Mouse (Mus musculus) liver, embryonic 12.5 days (tissue): ENCODE measurements around the gene Fam219a. TPM values are rescaled to one million over a fixed set of nuclear protein-coding genes. Genes with fewer than 3 reads are reported as not detected.

ENCODE experiments used
- ATAC-seq: fragments of 200-750 bp; cut with Nextera tagmentation; 2 replicates; pipeline ENCODE4 v1.8.0; 2017; ENCODE audit warnings: moderate number of reproducible peaks, mild to moderate bottlenecking, moderate library complexity
- H3K27ac ChIP-seq: fragments of 300-500 bp; sonication (generic); 2 replicates; pipeline ENCODE4 v1.5.1; 2016; ENCODE audit warnings: mild to moderate bottlenecking
- H3K27me3 ChIP-seq: fragments of 300-500 bp; sonication (generic); replicated peaks from 2 replicates; pipeline ENCODE4 v1.6.1; 2016; ENCODE audit warnings: mild to moderate bottlenecking, moderate library complexity
- H3K36me3 ChIP-seq: fragments of 300-500 bp; sonication (generic); 2 replicates; pipeline ENCODE4 v1.6.1; 2016; ENCODE audit warnings: mild to moderate bottlenecking, moderate library complexity
- H3K4me1 ChIP-seq: fragments of 300-500 bp; sonication (generic); 2 replicates; pipeline ENCODE4 v1.6.1; 2016
- H3K4me2 ChIP-seq: fragments of 300-500 bp; sonication (generic); 2 replicates; pipeline ENCODE4 v1.6.1; 2016; ENCODE audit warnings: mild to moderate bottlenecking, moderate library complexity
- H3K4me3 ChIP-seq: fragments of 300-500 bp; sonication (generic); 2 replicates; pipeline ENCODE4 v1.5.1; 2016; ENCODE audit warnings: mild to moderate bottlenecking, moderate library complexity
- H3K9ac ChIP-seq: fragments of 300-500 bp; sonication (generic); 2 replicates; pipeline ENCODE4 v1.6.1; 2016; ENCODE audit warnings: mild to moderate bottlenecking, moderate library complexity
- H3K9me3 ChIP-seq: fragments of 300-500 bp; sonication (generic); replicated peaks from 2 replicates; pipeline ENCODE4 v1.6.1; 2016; ENCODE audit warnings: mild to moderate bottlenecking, moderate library complexity
- WGBS: fragments of 180-500 bp; shearing (Covaris S2); methylation state at CpG from one replicate; pipeline ENCODE4 v1.1.7; 2016; ENCODE audit not compliant: insufficient replicate concordance; 5-methylcytosine and 5-hydroxymethylcytosine counted together
- polyA plus RNA-seq: library from polyadenylated mRNA; unstranded; fragments of >200 nt; fragmentation: Nextera tagmentation; extraction: Ambion mirVana; gene quantifications from 2 replicates; pipeline ENCODE4 v1.2.1, GENCODE M21; 2016

Gene Fam219a
- polyA plus RNA-seq, 1 experiment from 2014 or later, result 1.0 TPM

DNA sequence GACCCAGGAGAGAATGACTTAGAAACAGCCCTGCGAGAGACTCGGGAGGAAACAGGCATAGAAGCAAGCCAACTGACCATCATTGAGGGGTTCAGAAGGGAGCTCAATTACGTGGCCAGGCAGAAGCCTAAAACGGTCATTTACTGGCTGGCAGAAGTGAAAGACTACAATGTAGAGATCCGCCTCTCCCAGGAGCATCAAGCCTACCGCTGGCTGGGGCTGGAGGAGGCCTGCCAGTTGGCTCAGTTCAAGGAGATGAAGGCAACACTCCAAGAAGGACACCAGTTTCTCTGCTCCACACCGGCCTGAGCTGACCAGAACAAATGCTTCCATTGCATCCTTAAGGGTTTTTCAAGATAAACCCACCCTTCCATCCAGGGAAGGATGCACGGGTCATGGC is 89.1 kb downstream of the Fam219a start:
- no peak overlapping the region for H3K27ac ChIP-seq
- WGBS, result 74% methylated on average over 8 of the region's 8 CpGs

DNA sequence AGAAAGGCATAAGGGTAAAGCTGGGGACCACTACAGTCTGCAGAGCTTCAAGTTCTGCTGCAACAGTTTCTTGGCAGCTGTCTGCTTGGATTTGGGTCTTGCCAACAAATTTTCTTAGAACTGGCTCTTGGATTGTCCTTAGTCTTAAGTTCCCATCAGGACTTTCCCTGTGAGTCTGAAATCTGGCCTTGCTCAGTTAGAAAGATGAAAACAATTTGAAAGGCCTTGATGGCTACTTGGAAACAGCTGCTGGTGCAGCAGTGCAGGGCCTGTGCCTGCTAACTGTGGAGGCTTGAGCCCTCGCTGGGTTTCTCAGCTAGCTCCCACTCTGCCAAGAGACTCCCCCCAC is 89.9 kb downstream of the Fam219a start:
- WGBS, result 69% methylated on average over 1 of the region's 1 CpGs
- H3K9me3 ChIP-seq, result no peaks in the 10 kb centered on the region
- no peak overlapping the region for H3K9ac ChIP-seq
- no peak overlapping the region for H3K4me3 ChIP-seq
- H3K36me3 ChIP-seq, result peaks cover 24% of the 10 kb centered on the region
- no peak for ATAC-seq
- H3K4me1 ChIP-seq, result no peaks in the 10 kb centered on the region
- no peak overlapping the region for H3K27ac ChIP-seq
- H3K4me2 ChIP-seq, result no peak overlapping the region
- no peaks in the 10 kb centered on the region for H3K27me3 ChIP-seq

More for the DNA sequence above, 89.1 kb downstream of the Fam219a start:
- no peak overlapping the region for H3K9ac ChIP-seq
- H3K4me3 ChIP-seq, result no peak overlapping the region
- no peaks in the 10 kb centered on the region for H3K4me1 ChIP-seq
- H3K27me3 ChIP-seq, result no peaks in the 10 kb centered on the region
- peaks cover 24% of the 10 kb centered on the region for H3K36me3 ChIP-seq
- H3K9me3 ChIP-seq, result no peaks in the 10 kb centered on the region
- H3K4me2 ChIP-seq, result no peak overlapping the region
- no peak for ATAC-seq

GRCm38 (mm10) chr4:41478751-41479455 is 90.4 kb downstream of the Fam219a start:
- 69% methylated on average over 4 of the region's 4 CpGs for WGBS
- Histone ChIP-seq H3K36me3 (peaks cover 24% of the 10 kb centered on the region), H3K4me2 (no peak overlapping the region), H3K4me3 (no peak overlapping the region), H3K9ac (no peak overlapping the region), H3K27me3 (no peaks in the 10 kb centered on the region), H3K4me1 (no peaks in the 10 kb centered on the region), H3K27ac (no peak overlapping the region), H3K9me3 (no peaks in the 10 kb centered on the region)
- no peak for ATAC-seq

DNA sequence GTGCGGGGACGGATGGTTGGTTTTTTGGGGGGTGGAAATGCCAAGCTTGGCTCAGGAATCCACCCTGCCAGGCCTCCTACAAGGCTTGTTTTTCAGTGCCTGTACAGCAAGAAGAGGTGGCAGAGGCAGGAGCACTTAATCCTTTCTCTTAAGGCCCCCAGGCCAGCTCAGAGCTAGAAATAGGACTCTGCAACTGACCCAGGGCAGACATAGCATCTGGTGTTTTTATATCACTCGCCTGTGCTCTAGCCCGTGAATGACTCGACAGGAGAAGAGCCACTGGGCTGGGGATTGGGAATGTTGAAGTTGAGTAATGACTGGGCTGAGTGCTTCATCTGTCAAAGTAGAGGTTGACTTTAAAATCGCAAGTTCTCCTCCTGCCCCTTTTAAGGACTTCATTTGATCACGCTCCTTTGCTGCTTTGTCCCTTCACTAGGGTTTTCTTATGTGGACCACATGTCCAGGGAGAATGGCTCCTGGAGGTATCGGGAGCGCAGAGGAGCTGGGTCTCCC is 91.6 kb downstream of the Fam219a start:
- no peak overlapping the region for H3K4me2 ChIP-seq
- H3K4me3 ChIP-seq, result no peak overlapping the region
- no peak overlapping the region for H3K9ac ChIP-seq
- no peaks in the 10 kb centered on the region for H3K27me3 ChIP-seq
- 79% methylated on average over 9 of the region's 9 CpGs for WGBS
- H3K36me3 ChIP-seq, result peaks cover 24% of the 10 kb centered on the region
- no peaks in the 10 kb centered on the region for H3K4me1 ChIP-seq
- no peak overlapping the region for H3K27ac ChIP-seq
- no peak for ATAC-seq
- H3K9me3 ChIP-seq, result no peaks in the 10 kb centered on the region

GRCm38 (mm10) chr4:41471384-41471689 is 98.0 kb downstream of the Fam219a start:
- Histone ChIP-seq H3K36me3 (peaks cover 3% of the 10 kb centered on the region; the same call in 1 of the 2 replicates), H3K4me2 (no peak overlapping the region), H3K4me3 (no peak overlapping the region), H3K9me3 (no peaks in the 10 kb centered on the region), H3K27me3 (no peaks in the 10 kb centered on the region), H3K4me1 (no peaks in the 10 kb centered on the region), H3K9ac (no peak overlapping the region), H3K27ac (no peak overlapping the region)
- WGBS, result 85% methylated on average over 1 of the region's 1 CpGs
- ATAC-seq, result no peak

DNA sequence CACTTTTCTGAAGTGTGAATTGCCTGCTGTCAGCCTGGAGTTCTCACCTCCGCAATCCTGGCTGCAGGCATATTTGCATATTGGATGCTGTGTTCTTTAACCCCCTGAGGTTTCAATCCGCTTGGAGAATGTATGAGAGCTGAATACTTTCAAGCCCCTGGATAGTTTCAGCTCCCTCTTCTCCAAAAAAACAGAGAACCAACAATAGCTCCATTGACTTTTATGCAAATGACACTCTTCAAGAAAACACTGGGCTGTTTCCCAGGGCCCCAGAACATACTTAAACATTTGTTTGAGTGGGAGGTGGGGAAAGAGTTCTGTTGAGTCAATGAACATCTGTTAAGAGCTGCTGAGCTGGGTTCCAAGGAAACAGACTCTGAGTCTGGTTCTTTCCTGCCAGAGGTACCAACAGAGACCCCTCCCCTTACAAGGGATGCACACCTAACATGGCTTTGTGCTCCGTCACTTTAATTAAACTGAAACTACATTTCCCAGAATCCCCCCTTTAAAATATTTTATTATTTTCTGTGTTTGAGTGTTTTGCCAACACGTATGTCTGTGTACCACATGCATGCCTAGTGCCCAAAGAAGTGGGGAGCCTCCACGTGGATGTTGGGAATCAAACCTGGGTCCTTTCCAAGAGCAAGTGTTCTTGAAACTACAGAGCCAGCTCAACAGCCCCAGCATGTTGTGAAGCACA is 98.5 kb downstream of the Fam219a start:
- Histone ChIP-seq H3K4me2 (no peak overlapping the region), H3K4me3 (no peak overlapping the region), H3K36me3 (peaks cover 3% of the 10 kb centered on the region; the same call in 1 of the 2 replicates), H3K4me1 (peaks cover 2% of the 10 kb centered on the region), H3K9ac (no peak overlapping the region), H3K27me3 (no peaks in the 10 kb centered on the region), H3K9me3 (no peaks in the 10 kb centered on the region), H3K27ac (no peak overlapping the region)
- 64% methylated on average over 5 of the region's 5 CpGs for WGBS
- ATAC-seq, result no peak

- peaks cover 3% of the 10 kb centered on the region; the same call in 1 of the 2 replicates for H3K36me3 ChIP-seq
- H3K9me3 ChIP-seq, result no peaks in the 10 kb centered on the region
- H3K4me3 ChIP-seq, result no peak overlapping the region
- H3K27me3 ChIP-seq, result no peaks in the 10 kb centered on the region
- peaks cover 8% of the 10 kb centered on the region for H3K4me1 ChIP-seq
- WGBS, result 60% methylated on average over 7 of the region's 7 CpGs
- no peak overlapping the region for H3K9ac ChIP-seq
- no peak for ATAC-seq
- H3K27ac ChIP-seq, result no peak overlapping the region
- no peak overlapping the region for H3K4me2 ChIP-seq
Measured at GRCm38 (mm10) chr4:41470051-41470683, 99.2 kb downstream of the Fam219a start.

DNA sequence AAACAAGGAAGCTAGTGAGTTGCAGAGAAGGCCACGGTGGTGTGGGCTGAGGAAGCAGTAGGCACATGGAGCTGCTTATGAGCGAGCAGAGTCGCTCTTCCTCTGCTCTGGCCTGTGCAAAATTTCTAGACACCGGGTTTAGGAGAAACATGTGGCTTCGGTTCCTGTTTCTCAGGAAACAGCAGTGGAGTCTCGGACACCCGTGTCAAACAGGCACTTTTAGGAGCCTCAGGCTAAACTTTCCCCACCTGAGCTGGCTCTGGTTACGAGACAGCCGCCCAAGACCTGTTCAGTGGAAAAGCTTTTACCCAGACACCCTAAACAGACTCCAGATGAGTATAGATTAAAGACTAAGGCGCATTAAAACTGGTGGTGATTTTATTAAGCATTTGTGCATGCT is 100.1 kb downstream of the Fam219a start:
- ATAC-seq, result no peak
- no peak overlapping the region for H3K4me3 ChIP-seq
- H3K4me2 ChIP-seq, result no peak overlapping the region
- 58% methylated on average over 10 of the region's 10 CpGs for WGBS
- H3K36me3 ChIP-seq, result peaks cover 3% of the 10 kb centered on the region; the same call in 1 of the 2 replicates
- H3K9ac ChIP-seq, result no peak overlapping the region
- H3K9me3 ChIP-seq, result no peaks in the 10 kb centered on the region
- H3K27ac ChIP-seq, result no peak overlapping the region
- H3K4me1 ChIP-seq, result peaks cover 8% of the 10 kb centered on the region
- H3K27me3 ChIP-seq, result no peaks in the 10 kb centered on the region

GRCm38 (mm10) chr4:41468396-41469080 is 100.8 kb downstream of the Fam219a start:
- Histone ChIP-seq H3K9me3 (no peaks in the 10 kb centered on the region), H3K4me1 (peaks cover 12% of the 10 kb centered on the region), H3K9ac (no peak overlapping the region), H3K36me3 (peaks cover 3% of the 10 kb centered on the region; the same call in 1 of the 2 replicates), H3K27ac (no peak overlapping the region), H3K27me3 (no peaks in the 10 kb centered on the region), H3K4me2 (no peak overlapping the region), H3K4me3 (no peak overlapping the region)
- no peak for ATAC-seq
- 51% methylated on average over 17 of the region's 17 CpGs for WGBS
